Mouse (Mus musculus) megakaryocyte-erythroid progenitor cell, adult 5-6 weeks (primary cell): ENCODE results near the gene Mitf. TPM values are rescaled to one million over a fixed set of nuclear protein-coding genes. Genes with fewer than 3 reads are reported as not detected.

Experiments
- total RNA-seq, 2 experiments: library from RNA; stranded (forward) in 1 of 2; stranded (reverse) in 1 of 2; fragments of 200-1000, 215-1000 nt in 1 of 2; fragments of >200 nt in 1 of 2; fragmentation: Nextera tagmentation in 1 of 2; gene quantifications; 2 replicates each; pipeline ENCODE4 v1.2.3; 2014 to 2017

Gene Mitf
- total RNA-seq, 2 experiments from 2014 or later = 1.0 to 1.6 TPM

Other genes with a start within 250 kb of the Mitf start
- 0.33 TPM in 1 of 2 replicates, not detected in the other for gene Frmd4b, start 189.5 kb upstream of the Mitf start, total RNA-seq (2014; fragmentation: Nextera tagmentation)
- 1.2 and 3.0 TPM in 2 replicates for gene Frmd4b, start 189.5 kb upstream of the Mitf start, total RNA-seq (2017)